In the genomic region with DNA sequence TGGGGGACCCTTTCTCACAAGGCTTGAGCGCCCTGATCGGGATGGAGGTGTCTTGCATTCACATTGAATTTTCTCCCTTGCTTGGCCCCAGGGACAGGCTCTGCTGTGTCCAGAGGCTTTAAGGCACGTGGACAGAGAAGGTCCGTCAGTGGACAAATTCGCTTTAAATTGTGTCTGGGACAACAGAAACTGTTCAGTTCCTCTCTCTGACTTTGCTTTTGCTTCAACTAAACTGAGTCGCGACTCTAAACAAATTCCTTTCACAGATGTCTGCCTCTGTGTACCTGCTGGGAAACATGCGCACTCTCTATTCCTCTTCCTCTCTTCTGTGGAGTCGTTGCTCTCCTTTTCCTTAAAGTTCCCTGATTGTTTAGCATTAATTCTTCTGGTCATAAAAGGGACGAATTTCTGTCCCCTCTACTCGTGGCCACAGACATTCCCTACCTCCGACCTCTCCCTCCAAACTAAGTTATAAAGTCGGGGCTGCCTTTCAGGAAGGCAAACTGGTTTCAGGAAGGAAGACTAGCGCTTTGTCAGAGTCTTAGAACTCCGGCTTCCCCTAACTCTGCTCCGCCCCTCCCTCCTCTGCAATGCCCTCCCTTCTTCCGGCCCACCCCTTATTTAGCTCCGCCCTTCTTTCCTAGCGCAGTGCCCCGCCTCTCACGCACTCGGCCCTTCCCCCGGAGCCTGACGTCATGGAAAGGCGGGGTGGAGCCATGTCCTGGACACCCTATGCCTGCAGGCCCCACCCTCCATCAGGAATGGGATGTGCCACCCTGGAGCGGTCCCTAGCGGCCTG, we compare ENCODE assay signal across 8 mouse cellular contexts. TPM values are rescaled to one million over a fixed set of nuclear protein-coding genes. Genes with fewer than 3 reads are reported as not detected.
DNase-seq lines count a peak whose midpoint lies in the region; ATAC-seq lines count a peak whose summit lies in the region.

No protein-coding gene starts in this region.

- H3K9ac ChIP-seq in hindbrain, embryonic 12.5 days = peak overlapping the region; percentile 54

- no peaks in the 10 kb centered on the region; the same call in 1 of the 2 replicates for H3K27me3 ChIP-seq in hindbrain, embryonic 12.5 days

- H3K4me2 ChIP-seq in hindbrain, embryonic 12.5 days (replicated peaks) = peak overlapping the region; percentile 63

- H3K4me1 ChIP-seq in hindbrain, embryonic 12.5 days = peaks cover 14% of the 10 kb centered on the region

- H3K36me3 ChIP-seq in hindbrain, embryonic 12.5 days = no peaks in the 10 kb centered on the region

- DNase-seq in MEL-GATA-1-ER (ENCODE audit: extremely low read depth, low read depth) = peak; percentile 83
- peak; percentile 99 for DNase-seq in cerebellum, adult 9-10 months
- peak; percentile 97 to 99 for DNase-seq in frontal cortex, adult 2 months (ENCODE audit: extremely low spot score in 1 of 2, low spot score in 1 of 2)
- peak; percentile 97 to 99 for DNase-seq in layer of hippocampus, postnatal 14 days (ENCODE audit: low spot score in 2 of 2)
- DNase-seq in lung, postnatal 14 days = peak; percentile 99
- peak; percentile 95 for DNase-seq in retina, adult 2 months (ENCODE audit: low read depth, low spot score)
- peak; percentile 97 for DNase-seq in thymus, postnatal 36 days

- no peaks in the 10 kb centered on the region for H3K9me3 ChIP-seq in hindbrain, embryonic 12.5 days (replicated peaks)

- H3K4me3 ChIP-seq in hindbrain, embryonic 12.5 days = peak overlapping the region; percentile 39

- WGBS in hindbrain, embryonic 12.5 days = 3% methylated on average over 27 of the region's 27 CpGs

- H3K27ac ChIP-seq in hindbrain, embryonic 12.5 days = peak overlapping the region; percentile 58

- peak; percentile 98 for ATAC-seq in hindbrain, embryonic 12.5 days (ENCODE audit: low FRiP score)

RNA-seq across cellular contexts. Expression of a gene that starts 56.9 kb away (rescaled TPM):
- 8.9 and 9.2 TPM in 2 replicates for polyA plus RNA-seq in frontal cortex, adult 2 months (2012; rRNA removed)
- 7.7 and 8.3 TPM in 2 replicates for polyA plus RNA-seq in hindbrain, embryonic 12.5 days (2016; fragmentation: Nextera tagmentation; extraction: Ambion mirVana)
- 10 to 100 TPM; 18.4 to 22.3 TPM for total RNA-seq in layer of hippocampus, postnatal 14 days (2021)

Comparison
In these comparisons a context has a peak if more than half of its experiments do, and no peak if none do; other contexts are left out.
1. Peak in every context shown above with its lines: DNase-seq, ATAC-seq, H3K4me3 ChIP-seq and H3K27ac ChIP-seq.